Mouse (Mus musculus) testis, adult 2 months (tissue): ENCODE data around the gene Akap13.

Source experiments
- CTCF ChIP-seq: fragments of 200-500 bp; IDR thresholded peaks from 2 replicates; pipeline ENCODE4 v1.5.1; 2012; ENCODE audit warnings: low read depth, mild to moderate bottlenecking, inconsistent platforms, low read length, moderate library complexity; ENCODE audit not compliant: control insufficient read depth, insufficient read depth, insufficient replicate concordance
- POLR2A ChIP-seq: fragments of 200-500 bp; IDR thresholded peaks from 2 replicates; pipeline ENCODE4 v1.6.1; 2012; ENCODE audit warnings: low read depth, mild to moderate bottlenecking, inconsistent platforms, low read length, moderate library complexity; ENCODE audit not compliant: control insufficient read depth

- TF ChIP-seq CTCF: no peak
- no peak for TF ChIP-seq POLR2A
Measured at GRCm38 (mm10) chr7:75439570-75439969, 15.8 kb upstream of the Akap13 start.
